Mouse (Mus musculus) cerebellum, adult 2 months (tissue): ENCODE measurements around the gene Cacna2d3. TPM values are rescaled to one million over a fixed set of nuclear protein-coding genes. Genes with fewer than 3 reads are reported as not detected.
A peak's percentile ranks its signal among the peaks of the same experiment; 100 is the strongest.

Experiments
- DNase-seq, 2 experiments: peaks; one replicate each; pipeline ENCODE4 v3.0.0; 2021
- H3K27ac ChIP-seq: fragments of 200-500 bp; 2 replicates; pipeline ENCODE4 v1.5.1; 2012; ENCODE audit warnings: low read length, control low read depth, inconsistent platforms; ENCODE audit not compliant: insufficient read depth
- H3K27me3 ChIP-seq: fragments of 200-500 bp; 2 replicates; pipeline ENCODE4 v1.6.1; 2012; ENCODE audit warnings: inconsistent platforms, mild to moderate bottlenecking, low read length, moderate library complexity; ENCODE audit not compliant: control insufficient read depth, insufficient read depth
- H3K4me1 ChIP-seq: fragments of 200-500 bp; 2 replicates; pipeline ENCODE4 v1.6.1; 2011; ENCODE audit warnings: low read length; ENCODE audit not compliant: control insufficient read depth, insufficient read depth
- H3K4me3 ChIP-seq: fragments of 200-500 bp; replicated peaks from 2 replicates; pipeline ENCODE3; 2011; ENCODE audit warnings: mild to moderate bottlenecking, low read depth, low read length, control low read depth; ENCODE audit not compliant: insufficient read depth
- CTCF ChIP-seq: fragments of 200-500 bp; IDR thresholded peaks from 2 replicates; pipeline ENCODE4 v1.5.1; 2011; ENCODE audit warnings: low read depth, mild to moderate bottlenecking, control low read depth, low read length, moderate library complexity, borderline replicate concordance; ENCODE audit not compliant: insufficient read depth
- POLR2A ChIP-seq: fragments of 200-500 bp; IDR thresholded peaks from 2 replicates; pipeline ENCODE4 v1.6.1; 2011; ENCODE audit warnings: low read length, control low read depth, borderline replicate concordance; ENCODE audit not compliant: insufficient read depth
- WGBS: fragments of 180-500 bp; shearing (Covaris S2); methylation state at CpG from one replicate; pipeline ENCODE4 v1.1.7; 2018; 5-methylcytosine and 5-hydroxymethylcytosine counted together
- polyA plus RNA-seq: library from polyadenylated mRNA; depleted of rRNA; stranded (reverse); fragments of >200 nt; gene quantifications from 2 replicates; pipeline ENCODE4 v1.2.3, GENCODE M21; 2012

The Cacna2d3 gene
- polyA plus RNA-seq, 1 experiment = 40.3 TPM

GRCm38 (mm10) chr14:28955181-28955580 lies 766.5 kb downstream of the Cacna2d3 start:
- no peak overlapping the region for H3K27ac ChIP-seq

DNA sequence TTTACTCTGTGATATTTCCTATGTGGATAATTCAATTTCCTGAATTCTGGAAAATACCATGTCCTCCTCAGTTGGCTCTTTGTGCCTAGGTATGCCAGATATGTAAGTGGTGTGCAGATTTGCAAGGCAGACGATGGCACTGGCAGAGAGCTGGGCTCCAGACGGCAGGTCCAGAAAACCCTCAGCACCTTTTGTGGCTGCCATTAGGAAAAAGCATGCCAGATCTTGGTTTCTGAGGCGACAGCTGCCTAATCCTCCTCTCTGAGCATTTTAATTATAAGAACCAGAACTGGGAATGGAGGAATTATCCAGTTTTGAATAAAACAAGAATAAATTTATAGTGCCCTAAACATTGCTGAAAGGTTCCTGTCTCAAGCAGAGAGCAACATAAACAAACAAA lies 767.1 kb downstream of the Cacna2d3 start:
- no peak for TF ChIP-seq CTCF
- no peak for TF ChIP-seq POLR2A
- peaks cover 6% of the 10 kb centered on the region; the same call in 1 of the 2 replicates for H3K4me1 ChIP-seq
- no peak overlapping the region for H3K4me3 ChIP-seq
- H3K27me3 ChIP-seq = no peaks in the 10 kb centered on the region
- H3K27ac ChIP-seq = no peak overlapping the region
- WGBS = 31% methylated on average over 3 of the region's 3 CpGs
- peak in 1 of 2 experiments; percentile 45 for DNase-seq

More at GRCm38 (mm10) chr14:28955181-28955580, 766.5 kb downstream of the Cacna2d3 start:
- Histone ChIP-seq H3K4me1 (peaks cover 10% of the 10 kb centered on the region), H3K27me3 (no peaks in the 10 kb centered on the region), H3K4me3 (no peak overlapping the region)
- WGBS = 74% methylated on average over 3 of the region's 3 CpGs
- no peak for DNase-seq
- TF ChIP-seq CTCF (no peak), POLR2A (no peak)

- peaks cover 6% of the 10 kb centered on the region; the same call in 1 of the 2 replicates for H3K4me1 ChIP-seq
- WGBS = 90% methylated on average over 6 of the region's 6 CpGs
Measured at GRCm38 (mm10) chr14:28954086-28954485, 767.6 kb downstream of the Cacna2d3 start.

DNA sequence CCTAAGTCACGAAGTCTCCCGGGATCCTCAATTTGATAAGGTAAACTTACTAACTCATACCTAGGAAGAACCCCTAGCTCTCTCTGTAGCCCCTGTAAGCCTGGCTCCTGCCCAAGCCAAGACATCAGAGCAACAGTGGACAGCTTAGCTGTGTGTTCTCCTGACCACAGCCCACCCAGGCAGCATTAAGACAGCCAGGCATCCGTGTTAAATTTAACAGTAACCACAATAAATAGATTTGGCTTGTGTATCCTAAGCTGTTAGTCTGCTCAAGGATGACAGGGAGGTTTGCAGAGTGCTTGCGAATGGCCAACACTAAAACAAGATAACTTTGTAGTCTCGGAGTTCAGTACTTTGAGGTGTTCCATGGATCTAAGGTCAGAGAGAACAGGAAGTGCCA lies 768.3 kb downstream of the Cacna2d3 start:
- TF ChIP-seq POLR2A (no peak), CTCF (no peak)
- no peak for DNase-seq
- Histone ChIP-seq H3K4me1 (peaks cover 5% of the 10 kb centered on the region; the same call in 1 of the 2 replicates), H3K27me3 (no peaks in the 10 kb centered on the region), H3K4me3 (no peak overlapping the region), H3K27ac (no peak overlapping the region)
- WGBS = 80% methylated on average over 5 of the region's 5 CpGs

More at GRCm38 (mm10) chr14:28954086-28954485, 767.6 kb downstream of the Cacna2d3 start:
- no peak overlapping the region for H3K4me3 ChIP-seq
- H3K27ac ChIP-seq = no peak overlapping the region
- no peaks in the 10 kb centered on the region for H3K27me3 ChIP-seq
- DNase-seq = no peak
- no peak for TF ChIP-seq CTCF
- TF ChIP-seq POLR2A = no peak

DNA sequence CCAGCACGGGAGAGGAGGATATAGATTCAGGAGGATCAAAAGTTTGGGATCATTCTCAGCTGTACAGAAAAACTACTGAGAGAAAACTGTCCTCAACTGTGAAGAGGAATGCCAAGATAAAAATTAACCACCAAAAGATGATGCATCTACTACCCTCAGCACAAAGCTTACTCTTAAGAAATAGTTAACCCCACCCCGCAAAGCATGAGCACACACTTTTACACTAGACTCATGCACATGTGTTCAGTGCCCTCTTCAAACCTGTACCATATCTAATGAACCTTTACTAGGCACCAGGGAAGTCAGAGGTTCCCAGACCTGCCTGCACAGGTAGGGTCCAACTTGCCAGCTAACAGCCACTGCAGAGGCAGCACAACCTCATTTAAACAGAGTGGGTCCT lies 771.2 kb downstream of the Cacna2d3 start:
- TF ChIP-seq CTCF = no peak
- no peak for TF ChIP-seq POLR2A
- no peak for DNase-seq
- no peaks in the 10 kb centered on the region; the same call in 1 of the 2 replicates for H3K4me1 ChIP-seq
- H3K27ac ChIP-seq = no peak overlapping the region
- no peaks in the 10 kb centered on the region for H3K27me3 ChIP-seq
- 97% methylated on average over 2 of the region's 2 CpGs for WGBS
- H3K4me3 ChIP-seq = no peak overlapping the region

DNA sequence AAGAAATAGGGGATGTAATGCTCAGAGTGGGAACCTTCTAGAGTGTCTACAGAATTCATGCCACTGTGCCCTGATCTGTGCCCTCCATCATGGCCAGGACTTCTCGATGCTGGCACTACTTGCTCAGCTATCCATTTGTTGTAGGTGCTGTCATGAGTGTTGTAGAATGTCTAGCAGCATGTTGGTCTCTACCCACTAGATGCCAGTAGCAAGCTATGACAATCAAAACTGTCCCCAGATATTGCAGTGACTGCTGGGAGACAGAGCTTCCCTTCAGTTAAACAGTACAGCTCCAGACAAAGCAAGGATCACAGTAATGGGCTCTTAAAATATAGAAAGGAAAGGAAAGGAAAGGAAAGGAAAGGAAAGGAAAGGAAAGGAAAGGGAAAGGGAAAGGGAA lies 771.9 kb downstream of the Cacna2d3 start:
- H3K27me3 ChIP-seq = no peaks in the 10 kb centered on the region
- H3K4me1 ChIP-seq = no peaks in the 10 kb centered on the region; the same call in 1 of the 2 replicates
- H3K27ac ChIP-seq = no peak overlapping the region
- DNase-seq = no peak
- no peak overlapping the region for H3K4me3 ChIP-seq
- TF ChIP-seq CTCF = no peak
- 77% methylated on average over 1 of the region's 1 CpGs for WGBS

GRCm38 (mm10) chr14:28948019-28948850 lies 773.4 kb downstream of the Cacna2d3 start:
- WGBS = 93% methylated on average over 7 of the region's 7 CpGs
- Histone ChIP-seq H3K4me3 (no peak overlapping the region), H3K27me3 (no peaks in the 10 kb centered on the region), H3K4me1 (no peaks in the 10 kb centered on the region; the same call in 1 of the 2 replicates), H3K27ac (no peak overlapping the region)
- DNase-seq = no peak
- no peak for TF ChIP-seq POLR2A
- TF ChIP-seq CTCF = no peak

GRCm38 (mm10) chr14:28932746-28933293 lies 788.8 kb downstream of the Cacna2d3 start:
- no peak for TF ChIP-seq POLR2A
- TF ChIP-seq CTCF = no peak
- 93% methylated on average over 1 of the region's 1 CpGs for WGBS

More at GRCm38 (mm10) chr14:28932746-28933293, 788.8 kb downstream of the Cacna2d3 start:
- no peak for DNase-seq
- no peak overlapping the region for H3K27ac ChIP-seq
- H3K4me1 ChIP-seq = no peaks in the 10 kb centered on the region
- no peaks in the 10 kb centered on the region for H3K27me3 ChIP-seq
- H3K4me3 ChIP-seq = no peak overlapping the region
